ENCODE assay signal across 8 mouse cellular contexts in genomic region chr8:126603241-126603947, GRCm38 (mm10). TPM values are rescaled to one million over a fixed set of nuclear protein-coding genes. Genes with fewer than 3 reads are reported as not detected.
DNase-seq lines count a peak whose midpoint lies in the region; ATAC-seq and TF ChIP-seq lines count a peak whose summit lies in the region.

No protein-coding gene starts in this region.

- H3K27me3 ChIP-seq in liver, embryonic 11.5 days (replicated peaks; ENCODE audit: control insufficient read depth, insufficient read depth, low read length), result no peaks in the 10 kb centered on the region
- H3K27me3 ChIP-seq in liver, embryonic 12.5 days (replicated peaks), result no peaks in the 10 kb centered on the region
- H3K27me3 ChIP-seq in intestine, embryonic 16.5 days (replicated peaks; ENCODE audit: control insufficient read depth, insufficient read depth, low read length), result no peaks in the 10 kb centered on the region
- H3K27me3 ChIP-seq in lung, postnatal 0 days (replicated peaks; ENCODE audit: insufficient read depth, low read length), result no peaks in the 10 kb centered on the region

- peak overlapping the region; percentile 56; the same call in 1 of the 2 replicates for H3K27ac ChIP-seq in liver, embryonic 11.5 days (ENCODE audit: low read depth, low read length)
- no peak overlapping the region for H3K27ac ChIP-seq in liver, embryonic 12.5 days
- H3K27ac ChIP-seq in intestine, embryonic 16.5 days (ENCODE audit: low read length), result peak overlapping the region; percentile 57
- H3K27ac ChIP-seq in lung, postnatal 0 days (ENCODE audit: low read length), result peak overlapping the region; percentile 77

- peaks cover 30% of the 10 kb centered on the region for H3K4me1 ChIP-seq in liver, embryonic 11.5 days (replicated peaks; ENCODE audit: control insufficient read depth, insufficient read depth, low read length)
- peaks cover 41% of the 10 kb centered on the region for H3K4me1 ChIP-seq in liver, embryonic 12.5 days
- peaks cover 15% of the 10 kb centered on the region for H3K4me1 ChIP-seq in intestine, embryonic 16.5 days (ENCODE audit: control insufficient read depth, insufficient read depth, low read length)
- H3K4me1 ChIP-seq in lung, postnatal 0 days (ENCODE audit: insufficient read depth, low read depth, low read length), result peaks cover 13% of the 10 kb centered on the region

- intact Hi-C loops in gastrocnemius, postnatal 14 days (cut with DNase I; ENCODE audit: low total_unique reads), result no loop called here

- no peak overlapping the region for H3K9ac ChIP-seq in liver, embryonic 11.5 days (ENCODE audit: low read depth, low read length)
- no peak overlapping the region for H3K9ac ChIP-seq in liver, embryonic 12.5 days
- no peak overlapping the region for H3K9ac ChIP-seq in intestine, embryonic 16.5 days (ENCODE audit: low read depth, low read length)
- H3K9ac ChIP-seq in lung, postnatal 0 days (replicated peaks; ENCODE audit: low read depth), result no peak overlapping the region

- no peak for TF ChIP-seq CTCF in lung, postnatal 0 days (IDR thresholded peaks at IDR 0.05)

- H3K36me3 ChIP-seq in liver, embryonic 11.5 days (ENCODE audit: control insufficient read depth, insufficient read depth, low read length), result no peaks in the 10 kb centered on the region
- H3K36me3 ChIP-seq in liver, embryonic 12.5 days, result no peaks in the 10 kb centered on the region
- H3K36me3 ChIP-seq in intestine, embryonic 16.5 days (ENCODE audit: control insufficient read depth, insufficient read depth, low read length), result no peaks in the 10 kb centered on the region
- H3K36me3 ChIP-seq in lung, postnatal 0 days (ENCODE audit: insufficient read depth, low read length), result no peaks in the 10 kb centered on the region

- no peak for ATAC-seq in liver, embryonic 11.5 days (replicated peaks; ENCODE audit: low FRiP score)
- ATAC-seq in liver, embryonic 12.5 days, result no peak
- peak; percentile 43 for ATAC-seq in intestine, embryonic 16.5 days
- peak; percentile 84 for ATAC-seq in lung, postnatal 0 days

- 48% methylated on average over 8 of the region's 8 CpGs for WGBS in liver, embryonic 11.5 days
- 48% methylated on average over 8 of the region's 8 CpGs for WGBS in liver, embryonic 12.5 days (ENCODE audit: insufficient replicate concordance)
- WGBS in intestine, embryonic 16.5 days, result 42% methylated on average over 8 of the region's 8 CpGs
- WGBS in lung, postnatal 0 days, result 25% methylated on average over 8 of the region's 8 CpGs

- H3K4me2 ChIP-seq in liver, embryonic 11.5 days, result no peak overlapping the region
- no peak overlapping the region for H3K4me2 ChIP-seq in liver, embryonic 12.5 days
- no peak overlapping the region for H3K4me2 ChIP-seq in intestine, embryonic 16.5 days (ENCODE audit: low read depth, low read length)
- no peak overlapping the region for H3K4me2 ChIP-seq in lung, postnatal 0 days (replicated peaks; ENCODE audit: low read depth, low read length)

- no peak overlapping the region for H3K4me3 ChIP-seq in liver, embryonic 11.5 days (ENCODE audit: low read depth, low read length)
- H3K4me3 ChIP-seq in liver, embryonic 12.5 days, result no peak overlapping the region
- H3K4me3 ChIP-seq in intestine, embryonic 16.5 days (ENCODE audit: low read length), result no peak overlapping the region
- no peak overlapping the region for H3K4me3 ChIP-seq in lung, postnatal 0 days (ENCODE audit: low read depth, low read length)

- H3K9me3 ChIP-seq in liver, embryonic 11.5 days (ENCODE audit: control insufficient read depth, low read length), result no peaks in the 10 kb centered on the region
- H3K9me3 ChIP-seq in liver, embryonic 12.5 days (replicated peaks), result no peaks in the 10 kb centered on the region
- H3K9me3 ChIP-seq in intestine, embryonic 16.5 days (ENCODE audit: control insufficient read depth, low read length), result no peaks in the 10 kb centered on the region
- no peaks in the 10 kb centered on the region for H3K9me3 ChIP-seq in lung, postnatal 0 days (ENCODE audit: low read length)

- DNase-seq in liver, embryonic 11.5 days (ENCODE audit: low spot score), result no peak
- DNase-seq in gastrocnemius, postnatal 14 days, result peak; percentile 68
- DNase-seq in lung, postnatal 0 days (ENCODE audit: low spot score), result peak; percentile 86
- DNase-seq in thymus, adult 18-20 months, result no peak
- DNase-seq in frontal cortex, postnatal 25 days (ENCODE audit: low spot score in 2 of 2), result no peak
- no peak for DNase-seq in right cerebral cortex, postnatal 36 days (ENCODE audit: low spot score in 2 of 2)

- peak; percentile 62 for TF ChIP-seq EP300 in lung, postnatal 0 days (IDR thresholded peaks at IDR 0.05)

RNA-seq across cellular contexts. Expression of gene Irf2bp2, which starts 9.6 kb away (rescaled TPM):
- polyA plus RNA-seq in liver, embryonic 11.5 days (2014; fragmentation: Nextera tagmentation; extraction: Ambion mirVana), result 5.9 and 7.3 TPM in 2 replicates
- 5.5 and 5.6 TPM in 2 replicates for polyA plus RNA-seq in liver, embryonic 12.5 days (2016; fragmentation: Nextera tagmentation; extraction: Ambion mirVana)
- 10 to 100 TPM; 38.7 to 45.5 TPM for total RNA-seq in gastrocnemius, postnatal 14 days (2021)
- polyA plus RNA-seq in intestine, embryonic 16.5 days (2015; fragmentation: Nextera tagmentation; extraction: Ambion mirVana), result 11.5 and 11.9 TPM in 2 replicates
- 19.5 and 24.1 TPM in 2 replicates for polyA plus RNA-seq in lung, postnatal 0 days (2015; fragmentation: Nextera tagmentation; extraction: Ambion mirVana)

Comparison
In these comparisons a context has a peak if more than half of its experiments do, and no peak if none do; other contexts are left out.
1. ATAC-seq: peak in intestine, embryonic 16.5 days (single experiment) and lung, postnatal 0 days (single experiment); none in liver, embryonic 11.5 days (single experiment) and liver, embryonic 12.5 days (single experiment).
2. DNase-seq: peak in gastrocnemius, postnatal 14 days (single experiment) and lung, postnatal 0 days (single experiment); none in liver, embryonic 11.5 days (single experiment), thymus, adult 18-20 months (0 of 2), frontal cortex, postnatal 25 days (0 of 2) and right cerebral cortex, postnatal 36 days (0 of 2).